Mouse (Mus musculus): ENCODE measurements around the gene Celf5. TPM values are rescaled to one million over a fixed set of nuclear protein-coding genes. Genes with fewer than 3 reads are reported as not detected.

Gene Celf5
- total RNA-seq, 2 experiments from 2014 or later, result not detected

DNA sequence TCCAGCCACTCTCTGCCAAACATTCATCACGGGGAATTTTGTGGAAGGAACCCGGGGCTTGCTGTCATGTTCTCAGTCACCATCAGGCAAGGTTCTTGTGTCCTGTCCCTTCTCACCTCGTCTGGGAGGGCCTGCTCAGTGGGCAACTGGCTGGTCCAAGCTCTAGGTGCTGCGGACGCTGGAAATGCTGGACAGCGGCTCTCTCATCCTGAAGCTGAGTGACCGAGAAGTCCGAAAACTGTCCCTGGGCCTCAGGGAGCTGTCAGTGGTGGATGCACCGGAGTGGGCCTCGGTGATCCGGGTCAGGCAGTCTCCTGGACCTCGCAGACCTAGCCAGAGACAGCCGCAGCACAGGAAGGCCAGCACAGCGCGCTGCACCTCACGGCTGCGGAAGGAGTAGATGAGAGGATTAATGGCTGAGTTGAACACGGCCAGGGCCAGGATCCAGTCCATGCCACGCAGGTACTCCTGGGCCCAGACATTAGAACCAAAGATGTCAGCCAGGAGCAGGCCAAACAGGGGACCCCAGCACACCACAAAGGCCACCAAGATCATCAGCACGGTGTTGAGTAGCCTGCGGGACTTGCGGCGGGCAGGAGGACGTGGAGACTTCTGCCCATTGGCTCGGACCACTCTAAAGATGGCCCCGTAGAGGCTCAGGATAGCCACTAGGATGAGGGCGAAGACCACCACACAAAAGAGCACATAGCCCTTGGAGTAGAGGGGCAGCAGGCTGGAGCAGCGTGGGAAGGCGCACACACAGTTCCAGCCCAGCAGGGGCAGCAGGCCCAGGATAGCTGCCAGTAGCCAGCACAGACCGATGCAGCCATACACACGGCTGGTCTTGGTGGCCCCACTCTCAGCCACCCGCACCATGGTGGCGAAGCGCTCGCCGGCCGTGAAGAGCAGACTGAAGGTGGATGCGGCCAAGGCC, 16.1 kb upstream of the Celf5 start:
- peak; percentile 12; the same call in 1 of the 2 replicates for ATAC-seq (replicated peaks; ENCODE audit: poor library complexity, severe bottlenecking)

DNA sequence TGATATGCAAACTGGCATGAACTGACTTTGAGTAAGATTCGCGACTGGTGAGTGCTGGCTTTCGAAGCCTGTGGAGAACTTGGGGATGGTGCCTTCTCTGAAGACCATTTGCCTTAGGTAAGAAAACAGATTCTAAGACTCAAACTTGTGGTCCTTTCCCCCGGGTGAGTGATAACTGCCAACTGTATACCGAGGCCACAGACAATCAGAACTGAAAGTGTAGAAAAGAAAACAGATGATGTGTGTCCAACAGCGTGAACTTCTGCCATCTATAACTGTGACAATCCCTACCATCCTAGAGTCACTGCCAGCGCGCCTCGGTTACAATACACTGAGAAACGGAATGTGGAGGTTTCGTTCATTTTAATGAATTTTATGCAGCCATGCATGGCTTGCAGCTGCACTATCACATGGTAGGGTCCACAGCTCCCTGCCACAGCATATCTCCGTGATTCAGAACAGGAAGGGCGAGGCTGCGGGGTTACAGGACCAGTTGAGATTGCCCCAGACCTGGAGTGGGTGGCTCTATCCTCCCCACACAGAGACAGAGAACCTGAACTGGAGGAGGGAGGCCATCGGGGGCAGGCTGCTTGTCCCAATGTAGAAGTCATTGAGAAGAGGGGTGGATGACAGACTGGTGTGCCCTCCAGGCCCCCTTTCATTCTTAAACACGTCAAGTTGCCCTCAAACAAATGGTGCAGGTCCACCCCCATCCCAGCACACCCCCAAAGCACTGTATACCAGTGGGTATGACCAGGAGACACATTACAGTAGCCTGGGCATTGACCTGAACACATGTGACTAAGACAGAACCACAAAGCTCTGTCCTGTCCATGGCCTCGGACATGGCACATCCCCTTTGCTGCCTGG, 15.1 kb upstream of the Celf5 start:
- peak; percentile 26 for ATAC-seq (replicated peaks; ENCODE audit: poor library complexity, severe bottlenecking)

DNA sequence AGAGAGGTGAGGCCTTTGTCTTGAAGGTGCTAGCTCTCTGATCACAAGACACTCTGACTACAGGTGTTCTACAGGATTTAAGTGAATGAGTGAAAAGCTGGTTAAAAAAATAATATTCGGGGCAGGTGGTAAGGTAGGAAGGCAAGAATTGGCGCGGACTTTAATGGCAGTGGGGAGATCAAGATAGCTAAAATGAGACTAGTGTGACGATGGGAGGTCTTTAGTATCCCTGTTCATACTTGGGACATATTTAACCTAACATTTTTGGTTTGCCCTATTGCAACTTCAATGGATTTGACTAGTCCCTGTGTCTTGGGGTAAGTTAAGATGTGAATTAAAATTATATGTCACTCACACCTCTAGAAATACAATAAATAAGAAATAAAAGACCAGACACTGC, 14.5 kb upstream of the Celf5 start:
- ATAC-seq (replicated peaks; ENCODE audit: poor library complexity, severe bottlenecking), result no peak

DNA sequence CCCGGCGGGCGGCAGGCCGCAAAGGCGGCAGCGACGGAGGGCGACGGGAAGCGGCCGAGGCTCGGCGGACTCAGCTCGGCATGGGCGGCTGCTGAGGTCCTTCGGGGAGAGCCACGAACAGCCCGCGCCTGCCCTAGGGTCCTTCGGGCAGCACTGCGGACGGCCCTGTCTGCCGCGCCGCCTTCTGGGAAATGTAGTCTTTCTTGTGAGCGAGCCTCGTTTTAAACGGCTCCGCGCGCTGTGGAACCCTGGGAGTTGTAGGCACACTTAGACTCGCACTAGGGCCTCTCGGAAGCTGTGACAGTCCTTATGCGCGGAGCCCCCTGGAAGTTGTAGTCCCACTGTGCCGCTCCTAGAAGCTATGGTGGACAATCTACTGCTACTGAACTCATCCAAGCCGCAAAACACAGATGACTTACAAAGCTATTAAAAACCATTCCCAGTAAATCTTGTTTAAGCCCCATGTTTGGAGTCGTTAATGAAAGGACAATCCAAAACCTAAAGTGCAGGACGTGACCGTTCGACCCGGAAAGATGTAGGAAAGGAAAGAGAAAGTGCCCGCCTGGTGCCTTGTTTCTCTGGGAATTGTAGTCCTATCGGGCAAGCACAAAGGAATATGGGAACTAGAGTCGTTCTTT, 13.9 kb upstream of the Celf5 start, which contains the start of gene Ncln:
Ncln (minus strand) TSS at position 129 of the 638 bp plus-strand sequence.
- peak; percentile 63 for ATAC-seq (replicated peaks; ENCODE audit: poor library complexity, severe bottlenecking)

DNA sequence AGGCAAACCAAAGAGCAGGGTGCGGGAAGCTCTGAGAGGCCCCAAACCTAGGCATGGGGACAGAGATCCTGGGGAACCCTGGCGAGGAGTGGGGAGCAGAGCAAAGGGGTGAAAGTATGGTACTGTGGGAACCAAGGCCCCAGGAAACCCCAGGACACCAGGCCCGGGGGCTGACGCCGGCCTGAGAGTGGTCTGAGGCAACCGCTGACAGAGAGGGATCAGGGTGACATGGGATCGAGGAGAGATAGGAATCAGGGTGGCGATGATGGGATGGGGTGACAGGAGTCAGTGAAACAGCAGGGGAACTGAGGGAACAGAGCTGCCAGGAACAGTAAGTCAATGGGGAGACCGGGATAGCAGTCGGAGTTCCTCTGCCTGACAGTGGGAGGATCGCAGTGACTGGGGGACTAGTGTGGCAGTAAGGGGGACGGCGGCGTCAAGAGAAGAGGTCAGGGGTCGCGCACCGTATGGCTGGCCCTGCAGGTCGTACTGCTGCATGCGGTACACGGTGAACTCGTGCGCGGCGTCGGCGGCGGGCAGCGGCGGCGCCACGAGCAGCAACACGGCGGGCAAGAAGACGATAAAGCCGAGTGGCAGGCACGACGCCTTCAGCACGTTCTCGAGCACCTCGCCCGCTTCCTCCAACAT, 13.2 kb upstream of the Celf5 start:
- ATAC-seq (replicated peaks; ENCODE audit: poor library complexity, severe bottlenecking), result no peak

DNA sequence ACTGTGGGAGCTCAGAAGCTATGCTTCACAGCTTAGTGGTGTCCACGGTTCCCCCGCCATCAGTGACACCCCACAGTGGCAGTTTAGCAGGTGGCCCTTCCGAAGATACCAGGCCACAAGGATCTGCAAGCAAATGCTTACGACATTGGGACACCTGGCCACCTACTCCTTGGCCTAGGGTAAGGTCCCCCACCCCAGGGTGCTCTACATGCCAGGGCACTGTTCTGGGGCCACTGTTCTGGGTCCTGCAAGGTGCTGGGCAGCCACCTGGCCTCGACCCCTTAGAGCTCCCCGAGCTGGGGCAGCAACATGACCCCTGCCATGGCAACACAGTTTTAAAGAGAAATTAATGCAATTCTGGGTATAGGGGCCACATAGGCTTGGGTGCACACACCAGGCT, 12.6 kb upstream of the Celf5 start:
- ATAC-seq (replicated peaks; ENCODE audit: poor library complexity, severe bottlenecking), result no peak

DNA sequence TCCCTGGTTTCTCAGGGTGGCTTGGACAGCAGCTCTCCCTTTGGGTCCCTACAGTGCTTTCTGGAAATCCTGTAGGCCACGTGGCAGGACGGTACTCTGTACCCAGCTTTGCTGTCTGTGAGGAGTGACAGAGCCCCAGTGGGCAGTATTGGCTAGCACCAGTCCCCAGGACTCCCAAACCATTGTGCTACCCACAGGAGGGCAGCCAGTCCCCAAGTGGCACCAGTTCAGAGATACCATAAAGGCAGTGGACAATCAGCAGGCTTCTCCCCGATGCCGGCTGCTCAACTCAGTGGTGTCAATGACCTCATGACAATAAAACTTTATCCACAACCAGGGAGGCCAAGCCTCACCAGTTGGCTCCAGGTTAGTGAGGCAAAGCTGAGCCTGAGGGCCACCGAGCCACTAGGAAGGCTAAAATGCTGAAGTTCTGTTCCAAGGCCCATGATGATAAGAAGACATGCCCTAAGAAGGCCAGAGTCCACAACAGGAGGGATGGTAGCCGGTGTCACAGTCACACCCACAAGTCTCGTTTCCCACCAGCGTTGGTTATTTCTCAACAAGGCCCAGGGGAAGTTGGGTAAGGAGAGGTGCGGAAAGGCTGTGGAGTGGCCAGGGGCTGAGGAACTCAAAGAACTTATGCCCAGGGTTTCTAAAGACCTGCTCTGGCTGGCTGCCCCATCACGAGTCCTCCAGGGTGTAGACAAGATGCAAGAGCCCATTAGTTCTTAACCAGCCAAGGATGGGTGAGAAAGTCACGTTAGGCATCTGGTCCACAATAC, 11.9 kb upstream of the Celf5 start:
- peak; percentile 53 for ATAC-seq (replicated peaks; ENCODE audit: poor library complexity, severe bottlenecking)

DNA sequence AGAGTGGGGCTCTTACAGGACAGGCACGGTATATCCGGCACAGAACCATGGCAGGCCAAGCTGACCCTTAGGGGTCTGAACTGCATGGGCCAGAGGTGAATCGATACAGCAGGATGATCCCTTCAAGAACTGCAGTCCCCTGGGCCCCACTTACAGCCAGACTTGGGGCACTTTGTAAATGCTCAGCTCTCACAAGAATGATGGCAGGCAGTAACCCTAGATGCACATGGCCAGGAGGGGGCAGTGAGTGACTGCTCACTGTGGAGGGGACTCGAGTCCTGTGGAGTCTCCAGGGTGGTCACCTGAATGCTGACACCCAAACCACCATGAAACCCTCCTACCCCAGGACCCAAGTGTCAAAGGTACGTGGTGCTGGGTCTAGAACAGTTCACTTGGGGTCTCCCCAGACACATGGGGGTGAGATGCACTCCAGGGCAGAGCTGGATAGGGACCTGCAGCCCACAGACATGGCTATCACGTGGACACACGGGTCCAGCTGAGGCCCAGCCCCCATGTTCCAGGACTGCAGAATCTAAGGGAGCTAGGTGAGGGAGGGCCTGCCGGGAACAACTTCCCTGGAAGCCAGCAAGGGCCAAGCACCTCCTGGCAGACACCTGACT, 11.2 kb upstream of the Celf5 start:
- no peak for ATAC-seq (replicated peaks; ENCODE audit: poor library complexity, severe bottlenecking)

DNA sequence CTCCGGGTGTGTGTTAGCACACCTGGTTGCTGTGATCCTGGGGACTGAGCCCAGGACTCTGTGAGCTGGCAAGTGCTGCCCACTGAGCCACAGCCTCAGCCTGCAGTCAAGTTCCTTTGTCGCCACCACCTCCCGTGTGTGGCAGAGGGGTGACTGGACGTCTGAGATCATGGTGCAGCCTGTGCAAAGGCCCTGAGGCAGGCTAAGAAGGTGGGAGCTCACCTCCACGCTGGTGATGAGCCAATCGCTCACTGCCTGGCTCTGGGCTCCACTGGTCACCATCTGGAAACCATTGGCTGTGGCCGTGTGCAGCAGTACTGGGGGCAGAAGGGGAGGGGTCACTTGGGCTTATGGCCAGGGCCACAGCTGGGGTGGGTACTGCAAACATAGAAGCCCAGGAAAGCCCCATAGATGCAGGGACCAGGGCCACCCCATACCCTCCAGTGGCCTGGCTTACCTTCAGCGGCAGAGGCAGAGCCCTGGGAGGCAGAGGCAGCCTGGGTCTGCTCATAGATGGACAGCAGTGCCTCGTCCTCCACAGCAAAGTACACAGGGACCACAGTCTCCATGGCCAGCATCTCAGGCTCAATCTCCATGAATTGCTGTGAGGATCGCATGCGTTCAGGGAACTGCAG, 10.2 kb upstream of the Celf5 start:
- ATAC-seq (replicated peaks; ENCODE audit: poor library complexity, severe bottlenecking), result no peak

DNA sequence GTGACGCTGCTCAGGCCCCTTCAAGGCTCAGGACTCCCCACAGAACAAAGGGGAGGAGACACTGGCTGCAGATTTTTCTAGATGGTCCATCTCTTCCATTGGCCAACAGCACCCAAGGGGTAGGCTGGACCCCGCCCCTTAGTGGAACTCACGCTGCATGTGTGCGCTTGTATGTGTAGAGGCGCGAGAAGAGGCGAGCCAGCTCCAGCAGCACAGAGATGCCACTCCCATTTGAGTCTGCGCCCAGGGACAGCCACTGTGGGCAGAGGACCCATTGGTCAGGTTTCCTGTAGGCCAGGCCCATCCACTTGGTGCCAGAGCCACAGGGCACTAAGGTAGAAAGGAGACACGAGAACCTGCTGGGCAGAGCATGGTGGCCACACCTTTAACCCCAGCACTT, 8.5 kb upstream of the Celf5 start:
- no peak for ATAC-seq (replicated peaks; ENCODE audit: poor library complexity, severe bottlenecking)

DNA sequence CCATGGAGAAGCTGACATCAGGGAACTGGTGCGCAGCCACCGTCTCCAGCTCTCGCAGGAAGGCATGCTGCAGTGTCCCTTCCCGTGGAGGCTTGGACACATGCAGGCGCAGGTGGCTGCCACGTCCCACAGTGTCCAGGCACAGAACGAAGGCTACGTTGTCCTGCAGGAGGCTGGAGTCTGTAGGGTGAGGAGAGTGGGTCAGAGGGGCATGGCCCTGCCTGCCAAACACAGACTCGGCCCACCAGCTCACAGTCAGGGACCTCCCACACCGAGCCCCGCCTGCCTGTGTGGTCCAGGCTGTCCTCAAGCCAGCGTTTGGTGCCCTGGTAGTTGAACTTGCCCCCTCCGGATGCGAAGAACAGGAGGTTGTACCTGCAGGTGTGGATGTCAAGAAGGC, 7.4 kb upstream of the Celf5 start:
- no peak for ATAC-seq (replicated peaks; ENCODE audit: poor library complexity, severe bottlenecking)

DNA sequence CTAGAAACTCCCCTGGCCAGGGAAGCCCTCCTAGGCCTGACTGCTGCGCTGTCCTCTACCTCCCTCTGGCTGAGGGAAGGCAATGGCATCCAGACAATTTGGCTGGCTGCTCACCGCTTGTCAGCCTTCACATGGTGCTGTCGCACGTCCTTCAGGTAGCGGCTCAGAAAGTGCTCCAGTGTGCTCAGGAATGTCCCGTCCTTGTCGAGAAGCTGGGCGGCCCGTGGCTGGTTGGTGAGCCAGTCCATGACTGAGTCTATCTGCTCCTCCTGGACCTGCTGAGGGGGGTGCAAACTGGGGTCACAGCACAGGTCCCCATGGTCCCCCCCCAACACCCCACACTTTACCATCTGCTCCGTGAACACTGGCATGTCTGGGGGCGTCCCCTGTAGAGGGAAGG, 5.6 kb upstream of the Celf5 start:
- no peak for ATAC-seq (replicated peaks; ENCODE audit: poor library complexity, severe bottlenecking)

DNA sequence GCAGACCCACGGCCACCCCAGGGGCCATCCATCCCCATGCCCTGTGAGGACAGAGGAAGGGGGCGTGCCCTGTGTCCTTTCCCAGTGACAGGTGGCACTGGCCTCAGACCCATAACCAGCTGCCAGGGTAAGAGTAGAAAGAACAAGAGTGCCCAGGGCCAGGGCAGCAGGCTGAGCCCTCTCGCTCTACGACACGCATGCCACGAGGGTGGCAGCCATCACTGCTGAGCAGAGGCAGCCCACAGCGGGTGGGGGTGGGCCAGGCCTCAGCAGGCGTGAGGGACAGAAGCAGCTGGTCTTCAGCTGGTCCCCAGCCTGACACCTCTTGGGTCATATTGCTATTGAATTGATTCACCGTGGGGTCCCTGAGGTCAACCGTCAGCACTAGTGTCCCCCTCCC, 4.0 kb upstream of the Celf5 start:
- no peak for ATAC-seq (replicated peaks; ENCODE audit: poor library complexity, severe bottlenecking)

DNA sequence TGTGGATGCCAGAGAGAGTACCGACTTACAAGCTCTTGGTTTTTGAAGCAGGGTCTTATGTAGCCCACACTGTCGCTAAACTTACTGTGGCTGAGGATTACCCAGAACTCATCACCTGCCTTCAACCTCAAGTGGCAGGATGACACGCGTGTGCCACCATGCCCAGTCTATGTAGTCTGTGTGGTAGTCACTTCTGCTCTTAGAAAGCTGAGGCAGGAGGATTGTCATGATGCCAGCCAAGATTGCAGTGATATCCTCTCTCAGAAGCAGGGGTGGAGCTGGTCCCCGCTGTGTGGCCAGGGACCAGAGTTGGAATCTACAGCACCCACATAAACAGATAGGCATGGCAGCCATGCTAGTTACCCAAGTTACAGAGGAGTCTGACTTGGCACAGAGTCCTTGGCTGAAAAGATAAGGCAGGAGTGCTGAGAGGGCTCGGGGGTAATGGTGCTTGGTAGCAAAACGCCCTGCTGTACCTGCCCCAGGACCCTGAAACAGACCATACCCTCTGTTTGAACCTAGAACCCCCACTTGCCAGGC, 3.0 kb upstream of the Celf5 start:
- no peak for ATAC-seq (replicated peaks; ENCODE audit: poor library complexity, severe bottlenecking)

DNA sequence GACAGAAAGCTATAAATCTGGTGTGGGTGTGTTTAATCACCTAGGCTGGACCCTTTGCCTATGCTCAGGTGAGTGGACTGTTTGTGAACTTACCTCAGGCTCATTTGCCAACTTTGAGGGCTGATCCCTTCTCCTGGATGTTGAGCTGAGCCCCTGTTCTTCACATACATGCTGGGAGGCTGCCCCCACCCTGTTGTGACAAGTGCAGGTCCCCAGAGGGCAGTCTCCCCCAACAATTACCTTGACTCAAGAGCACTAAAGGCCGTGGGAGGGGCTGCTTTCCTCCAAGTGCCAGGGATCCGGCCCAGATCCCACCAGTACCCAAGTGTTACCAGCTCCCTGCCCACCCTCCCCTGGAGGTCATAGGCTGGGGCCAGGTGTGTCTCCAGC, 2.5 kb upstream of the Celf5 start:
- peak; percentile 29; the same call in 1 of the 2 replicates for ATAC-seq (replicated peaks; ENCODE audit: poor library complexity, severe bottlenecking)

DNA sequence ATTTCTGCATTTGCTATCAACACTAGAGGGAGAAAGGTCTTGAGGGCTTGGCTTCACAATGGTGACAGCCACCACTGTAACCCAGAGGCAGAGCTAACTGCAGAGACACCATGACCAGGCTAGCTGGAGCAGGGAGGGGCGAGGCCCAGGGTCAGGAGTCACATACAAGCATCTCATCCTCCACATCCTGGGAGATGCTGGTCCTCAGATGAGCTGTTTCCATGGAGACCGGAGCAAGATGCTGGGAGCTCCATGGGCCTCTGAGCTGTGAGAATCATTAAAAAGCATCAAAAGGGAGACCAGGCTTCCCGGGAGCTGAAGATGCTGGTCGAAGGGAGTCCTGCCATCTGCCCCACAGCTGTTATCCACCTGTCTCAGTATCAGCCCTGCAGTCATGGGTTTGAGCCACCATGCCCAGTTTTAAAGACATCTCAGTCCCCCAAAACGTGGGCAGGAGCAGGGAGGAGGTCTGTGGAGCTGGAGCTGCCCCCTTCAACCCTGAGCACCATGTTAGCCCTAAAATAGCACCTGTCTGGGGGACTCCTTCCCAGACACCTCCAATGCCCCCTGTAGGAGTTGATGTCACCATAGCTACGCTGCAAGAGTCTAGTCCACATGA, 2.0 kb upstream of the Celf5 start:
- peak; percentile 2; the same call in 1 of the 2 replicates for ATAC-seq (replicated peaks; ENCODE audit: poor library complexity, severe bottlenecking)

DNA sequence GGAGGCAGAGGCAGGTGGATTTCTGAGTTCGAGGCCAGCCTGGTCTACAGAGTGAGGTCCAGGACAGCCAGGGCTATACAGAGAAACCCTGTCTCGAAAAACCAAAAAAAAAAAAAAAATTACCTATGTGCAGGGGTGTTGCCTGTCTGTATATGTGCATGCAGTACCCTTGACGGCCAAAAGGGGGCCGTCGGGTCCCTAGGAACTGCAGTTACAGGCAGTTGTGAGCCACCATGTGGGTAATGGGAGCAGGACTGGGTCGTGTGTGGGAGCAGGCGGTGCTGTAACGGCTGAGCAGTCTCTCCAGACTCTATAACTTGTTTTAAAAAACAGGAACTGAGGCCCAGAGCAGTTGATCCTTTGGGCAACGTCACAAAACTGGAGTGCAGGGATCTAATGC, 1.5 kb upstream of the Celf5 start:
- peak; percentile 66 for ATAC-seq (replicated peaks; ENCODE audit: poor library complexity, severe bottlenecking)

Measured in granulocyte monocyte progenitor cell, adult 5-6 weeks (primary cell).